Mouse (Mus musculus) heart, postnatal 0 days (tissue): ENCODE results near the gene Ddx4. TPM values are rescaled to one million over a fixed set of nuclear protein-coding genes. Genes with fewer than 3 reads are reported as not detected.

Source experiments
- ATAC-seq: fragments of 200-750 bp; cut with Nextera tagmentation; 2 replicates; pipeline ENCODE4 v1.8.0; 2017; ENCODE audit warnings: low read depth, moderate number of reproducible peaks, moderate library complexity; ENCODE audit not compliant: insufficient read depth
- DNase-seq: peaks from one replicate; pipeline ENCODE4 v3.0.0-alpha.2; 2016; ENCODE audit warnings: low spot score
- H3K27ac ChIP-seq: fragments of 300-500 bp; sonication (generic); 2 replicates; pipeline ENCODE4 v1.5.1; 2014; ENCODE audit warnings: low read depth, mild to moderate bottlenecking
- H3K27me3 ChIP-seq: fragments of 300-500 bp; sonication (generic); 2 replicates; pipeline ENCODE4 v1.6.1; 2014; ENCODE audit warnings: low read length, mixed read lengths; ENCODE audit not compliant: control insufficient read depth, insufficient read depth
- H3K36me3 ChIP-seq: fragments of 300-500 bp; sonication (generic); replicated peaks from 2 replicates; pipeline ENCODE4 v1.6.1; 2014; ENCODE audit warnings: low read length, mixed read lengths; ENCODE audit not compliant: control insufficient read depth, insufficient read depth
- H3K4me1 ChIP-seq: fragments of 300-500 bp; sonication (generic); 2 replicates; pipeline ENCODE4 v1.6.1; 2014; ENCODE audit warnings: antibody characterized with exemption; ENCODE audit not compliant: control insufficient read depth, insufficient read depth
- H3K4me2 ChIP-seq: fragments of 300-500 bp; sonication (generic); 2 replicates; pipeline ENCODE4 v1.6.1; 2014; ENCODE audit warnings: low read depth, mild to moderate bottlenecking, low read length, moderate library complexity
- H3K4me3 ChIP-seq: fragments of 300-500 bp; sonication (generic); 2 replicates; pipeline ENCODE4 v1.5.1; 2014; ENCODE audit warnings: low read depth, low read length
- H3K9ac ChIP-seq: fragments of 300-500 bp; sonication (generic); replicated peaks from 2 replicates; pipeline ENCODE4 v1.6.1; 2014; ENCODE audit warnings: low read depth, low read length, mixed read lengths
- H3K9me3 ChIP-seq: fragments of 300-500 bp; sonication (generic); replicated peaks from 2 replicates; pipeline ENCODE4 v1.6.1; 2016; ENCODE audit warnings: low read length; ENCODE audit not compliant: control insufficient read depth
- CTCF ChIP-seq: IDR thresholded peaks from 2 replicates; pipeline ENCODE4 v1.5.1; 2016; ENCODE audit warnings: antibody characterized with exemption, control low read depth, low read depth
- EP300 ChIP-seq: IDR thresholded peaks from 2 replicates; pipeline ENCODE4 v1.6.1; 2016; ENCODE audit warnings: antibody characterized with exemption, low read depth
- WGBS: fragments of 180-500 bp; shearing (Covaris S2); extraction: QIAGEN DNeasy Blood & Tissue Kit; methylation state at CpG from one replicate; pipeline ENCODE4 v1.1.7; 2014; 5-methylcytosine and 5-hydroxymethylcytosine counted together
- polyA plus RNA-seq: library from polyadenylated mRNA; unstranded; fragments of >200 nt; fragmentation: Nextera tagmentation; extraction: Ambion mirVana; gene quantifications from 2 replicates; pipeline ENCODE4 v1.2.1, GENCODE M21; 2015
- total RNA-seq: library from RNA; depleted of rRNA; stranded (reverse); fragments of >200 nt; gene quantifications from 2 replicates; pipeline ENCODE4 v1.2.3, GENCODE M21; 2014; ENCODE audit warnings: low replicate concordance

The Ddx4 gene
- total and polyA plus RNA-seq, 2 experiments from 2014 or later, result 0.16 TPM; not detected in 1

DNA sequence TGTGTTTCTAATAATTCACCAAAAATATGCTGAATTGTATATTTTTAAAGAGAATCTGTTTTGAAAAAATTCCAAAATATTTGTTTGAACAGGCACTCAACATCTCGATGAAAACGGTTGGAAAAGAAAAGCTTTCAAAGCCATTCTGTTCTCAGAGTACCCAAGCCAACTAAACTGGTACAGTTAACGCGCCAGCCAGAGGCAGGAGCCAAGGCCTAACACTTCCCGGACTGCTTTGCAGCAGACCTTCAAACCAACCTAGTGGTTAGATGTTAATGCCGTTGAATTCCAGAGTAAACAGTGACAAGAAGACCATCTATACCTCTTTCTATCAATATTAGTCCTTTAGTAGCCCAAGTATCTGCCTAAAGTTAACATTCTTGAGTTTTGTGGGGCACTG lies 31.7 kb upstream of the Ddx4 start:
- 79% methylated on average over 6 of the region's 6 CpGs for WGBS
- H3K4me1 ChIP-seq, result 0 out of 2 replicates have a peak, but pooled peaks cover 10% of the 10 kb centered on the region
- H3K4me2 ChIP-seq, result no peak overlapping the region
- ATAC-seq (no peak), DNase-seq (no peak)
- H3K4me3 ChIP-seq, result no peak overlapping the region
- H3K27me3 ChIP-seq, result no peaks in the 10 kb centered on the region
- no peaks in the 10 kb centered on the region for H3K36me3 ChIP-seq
- H3K9me3 ChIP-seq, result no peaks in the 10 kb centered on the region
- H3K9ac ChIP-seq, result no peak overlapping the region
- H3K27ac ChIP-seq, result no peak overlapping the region
- TF ChIP-seq EP300 (no peak), CTCF (no peak)

DNA sequence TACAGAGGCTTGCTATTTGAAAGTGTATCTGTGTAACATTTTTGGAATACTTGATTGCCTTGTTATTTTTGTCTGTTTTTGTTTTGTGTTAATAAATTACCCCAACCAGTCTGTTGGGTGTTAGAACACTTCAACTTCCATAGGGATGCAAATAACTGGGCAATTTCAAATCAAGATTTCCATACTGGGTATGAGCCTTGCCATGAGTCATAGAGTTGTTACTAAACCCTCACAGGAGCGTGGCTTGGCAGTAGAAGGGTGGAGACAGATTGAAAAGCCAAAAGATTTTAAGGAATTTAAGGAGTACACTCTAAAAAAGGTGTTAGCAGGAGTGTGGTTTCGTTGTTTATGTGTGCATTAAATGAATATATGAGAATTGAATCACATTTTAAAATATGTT lies 31.0 kb upstream of the Ddx4 start:
- 0 out of 2 replicates have a peak, but pooled peaks cover 10% of the 10 kb centered on the region for H3K4me1 ChIP-seq
- no peak overlapping the region for H3K9ac ChIP-seq
- H3K36me3 ChIP-seq, result no peaks in the 10 kb centered on the region
- DNase-seq (no peak), ATAC-seq (no peak)
- 65% methylated on average over 2 of the region's 2 CpGs for WGBS
- no peak overlapping the region for H3K4me3 ChIP-seq
- no peak for TF ChIP-seq CTCF
- TF ChIP-seq EP300, result no peak
- H3K27me3 ChIP-seq, result no peaks in the 10 kb centered on the region
- H3K4me2 ChIP-seq, result no peak overlapping the region
- no peaks in the 10 kb centered on the region for H3K9me3 ChIP-seq
- no peak overlapping the region for H3K27ac ChIP-seq

DNA sequence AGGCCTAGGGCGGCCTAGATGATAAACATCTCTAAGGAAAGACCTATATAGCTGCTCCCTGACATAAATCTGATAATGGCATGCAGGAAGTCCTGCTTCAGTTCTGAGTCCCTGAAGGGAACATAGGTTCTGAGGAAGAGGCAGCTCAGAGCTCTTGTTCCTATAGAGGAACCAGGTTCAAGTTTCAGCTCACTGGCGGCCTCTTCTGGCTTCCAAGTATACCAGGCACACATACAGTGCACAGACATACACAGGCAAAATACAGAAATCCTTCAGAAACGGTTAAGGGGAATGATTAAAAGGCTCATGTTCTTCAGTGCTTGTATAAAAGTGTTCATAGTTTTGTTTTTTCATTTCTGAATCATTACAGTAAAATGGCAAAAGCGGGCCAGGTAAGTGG lies 25.9 kb upstream of the Ddx4 start:
- Histone ChIP-seq H3K4me2 (no peak overlapping the region), H3K4me3 (no peak overlapping the region), H3K4me1 (0 out of 2 replicates have a peak, but pooled peaks cover 3% of the 10 kb centered on the region), H3K9ac (no peak overlapping the region), H3K36me3 (peaks cover 3% of the 10 kb centered on the region; the same call in 1 of the 2 replicates), H3K27ac (no peak overlapping the region), H3K27me3 (no peaks in the 10 kb centered on the region), H3K9me3 (no peaks in the 10 kb centered on the region)
- DNase-seq, result no peak
- TF ChIP-seq EP300 (no peak), CTCF (no peak; the same call in 1 of the 2 replicates)
- 86% methylated on average over 4 of the region's 4 CpGs for WGBS
- ATAC-seq, result no peak

DNA sequence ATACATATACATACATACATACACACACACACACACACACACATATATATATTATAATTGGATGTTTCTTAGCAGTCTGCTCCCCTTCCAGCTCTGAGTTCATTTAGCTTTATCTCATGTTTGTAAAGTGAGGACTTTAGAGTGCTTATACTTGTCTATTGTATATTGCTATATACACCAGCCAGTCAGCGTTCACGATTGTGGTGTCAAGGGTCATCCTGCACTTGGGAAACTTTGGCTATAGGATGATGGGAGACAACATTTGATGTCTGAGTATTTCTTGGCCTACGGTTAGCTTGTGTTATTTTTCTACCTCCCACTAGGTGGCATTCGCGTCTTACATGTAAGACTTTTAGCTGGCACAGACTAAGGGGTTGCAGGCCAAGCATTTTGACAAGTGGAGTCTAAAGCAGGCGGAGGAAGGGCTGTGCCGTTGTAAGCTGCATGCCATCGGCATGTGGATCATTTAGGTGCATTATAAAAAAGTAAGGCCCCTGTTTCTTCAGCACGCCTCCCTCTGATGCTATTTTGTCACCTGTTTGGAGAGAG lies 21.7 kb upstream of the Ddx4 start:
- Histone ChIP-seq H3K27ac (no peak overlapping the region), H3K36me3 (peaks cover 25% of the 10 kb centered on the region), H3K9me3 (no peaks in the 10 kb centered on the region), H3K27me3 (no peaks in the 10 kb centered on the region), H3K9ac (no peak overlapping the region), H3K4me3 (no peak overlapping the region), H3K4me2 (peak overlapping the region; percentile 16; the same call in 1 of the 2 replicates), H3K4me1 (no peaks in the 10 kb centered on the region)
- ATAC-seq (peak; percentile 89), DNase-seq (peak; percentile 95)
- 4% methylated on average over 9 of the region's 9 CpGs for WGBS
- TF ChIP-seq CTCF (peak; percentile 95), EP300 (no peak)

DNA sequence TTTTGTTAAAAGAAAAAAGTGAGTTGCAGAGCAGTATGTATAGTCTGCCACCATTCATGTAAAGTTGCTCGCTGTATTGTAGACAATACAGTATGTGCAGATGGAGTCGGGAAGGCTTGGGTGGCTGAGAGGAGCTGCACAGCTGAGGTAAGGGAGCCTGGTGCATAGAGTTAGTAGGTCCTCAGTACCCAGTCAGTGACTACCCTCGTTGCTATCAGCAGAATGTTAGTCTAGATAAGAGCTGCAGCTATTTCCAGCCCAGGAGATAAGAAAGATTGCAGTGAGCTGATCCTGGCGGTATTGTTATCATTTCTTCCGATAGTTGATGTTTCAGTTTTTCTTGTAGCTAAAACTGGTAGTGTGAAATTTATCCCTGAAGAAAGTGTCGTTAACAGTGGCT lies 20.5 kb upstream of the Ddx4 start:
- H3K4me1 ChIP-seq, result no peaks in the 10 kb centered on the region
- WGBS, result 26% methylated on average over 6 of the region's 6 CpGs
- no peak overlapping the region for H3K4me3 ChIP-seq
- DNase-seq (no peak), ATAC-seq (no peak)
- no peaks in the 10 kb centered on the region for H3K9me3 ChIP-seq
- no peaks in the 10 kb centered on the region for H3K27me3 ChIP-seq
- TF ChIP-seq CTCF (no peak), EP300 (no peak)
- no peak overlapping the region for H3K27ac ChIP-seq
- no peak overlapping the region for H3K9ac ChIP-seq
- H3K4me2 ChIP-seq, result no peak overlapping the region
- H3K36me3 ChIP-seq, result peaks cover 22% of the 10 kb centered on the region

DNA sequence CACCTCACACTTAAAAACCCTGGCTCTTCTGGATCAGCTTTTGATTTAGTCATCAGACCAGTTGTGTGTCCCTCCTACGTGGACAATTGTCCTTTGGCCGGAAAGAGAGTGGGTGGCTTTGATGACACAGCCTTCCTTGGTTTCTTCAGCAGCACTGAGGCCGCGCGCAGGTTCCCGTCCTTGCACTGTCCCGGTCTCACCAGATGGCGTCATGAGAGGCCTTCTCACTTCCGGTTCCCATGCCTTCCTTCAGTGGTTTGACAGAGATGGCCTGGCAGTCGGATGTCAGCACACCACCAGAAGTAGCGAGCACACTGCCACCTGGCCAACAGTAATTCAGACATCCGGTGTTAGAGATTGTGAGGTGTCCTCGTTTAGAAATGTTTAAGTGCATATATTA lies 19.4 kb upstream of the Ddx4 start:
- WGBS, result 57% methylated on average over 13 of the region's 13 CpGs
- H3K9me3 ChIP-seq, result no peaks in the 10 kb centered on the region
- H3K4me3 ChIP-seq, result no peak overlapping the region
- no peak overlapping the region for H3K9ac ChIP-seq
- TF ChIP-seq CTCF (no peak), EP300 (no peak)
- H3K27ac ChIP-seq, result no peak overlapping the region
- no peaks in the 10 kb centered on the region for H3K27me3 ChIP-seq
- H3K36me3 ChIP-seq, result peaks cover 22% of the 10 kb centered on the region
- no peak for ATAC-seq
- no peak for DNase-seq
- H3K4me2 ChIP-seq, result no peak overlapping the region
- no peaks in the 10 kb centered on the region for H3K4me1 ChIP-seq
